8 mouse cellular contexts compared by ENCODE assay signal in genomic region chr1:191821326-191822091, GRCm38 (mm10). TPM values are rescaled to one million over a fixed set of nuclear protein-coding genes. Genes with fewer than 3 reads are reported as not detected.
A peak's percentile ranks its signal among the peaks of the same experiment; 100 is the strongest.
DNase-seq lines count a peak whose midpoint lies in the region; ATAC-seq and TF ChIP-seq lines count a peak whose summit lies in the region.

Gene Nek2 (plus strand): TSS chr1:191821444.

- peak within 1 kb of the TSS; percentile 23; the same call in 1 of the 2 replicates for H3K9ac ChIP-seq in lung, postnatal 0 days (replicated peaks; ENCODE audit: low read depth)

- H3K9me3 ChIP-seq in hindbrain, embryonic 10.5 days: no peaks in the 10 kb centered on the region
- no peaks in the 10 kb centered on the region for H3K9me3 ChIP-seq in lung, postnatal 0 days (ENCODE audit: low read length)

- peak; percentile 96 for DNase-seq in MEL-GATA-1-ER (ENCODE audit: extremely low read depth, low read depth)
- DNase-seq in cerebellum, adult 8-10 months: peak; percentile 89
- peak; percentile 99 for DNase-seq in forelimb bud, embryonic 11.5 days (ENCODE audit: low read depth, low spot score)
- peak; percentile 99 for DNase-seq in hindbrain, embryonic 10.5 days (ENCODE audit: low spot score)
- DNase-seq in layer of hippocampus, adult 9-11 months: peak; percentile 98
- DNase-seq in lung, postnatal 0 days (ENCODE audit: low spot score): peak; percentile 98
- peak; percentile 94 for DNase-seq in ovary, postnatal 14 days (ENCODE audit: low spot score)
- peak; percentile 94 for DNase-seq in thymus, postnatal 14 days

- H3K4me1 ChIP-seq in hindbrain, embryonic 10.5 days (replicated peaks): peaks cover 34% of the 10 kb centered on the region
- peaks cover 4% of the 10 kb centered on the region; the same call in 1 of the 2 replicates for H3K4me1 ChIP-seq in lung, postnatal 0 days (ENCODE audit: insufficient read depth, low read depth, low read length)

- H3K36me3 ChIP-seq in hindbrain, embryonic 10.5 days: peaks cover 43% of the 10 kb centered on the region
- H3K36me3 ChIP-seq in lung, postnatal 0 days (ENCODE audit: insufficient read depth, low read length): no peaks in the 10 kb centered on the region

- under 1% methylated on average over 79 of the region's 79 CpGs for WGBS in hindbrain, embryonic 10.5 days
- WGBS in lung, postnatal 0 days: under 1% methylated on average over 78 of the region's 79 CpGs

- peak within 1 kb of the TSS; percentile 98 for H3K4me2 ChIP-seq in lung, postnatal 0 days (replicated peaks; ENCODE audit: low read depth, low read length)

- no peak for TF ChIP-seq CTCF in lung, postnatal 0 days (IDR thresholded peaks at IDR 0.05)

- H3K27me3 ChIP-seq in hindbrain, embryonic 10.5 days (ENCODE audit: insufficient read depth, poor library complexity, severe bottlenecking): no peaks in the 10 kb centered on the region
- H3K27me3 ChIP-seq in lung, postnatal 0 days (replicated peaks; ENCODE audit: insufficient read depth, low read length): no peaks in the 10 kb centered on the region

- H3K27ac ChIP-seq in hindbrain, embryonic 10.5 days: peak within 1 kb of the TSS; percentile 98
- H3K27ac ChIP-seq in lung, postnatal 0 days (ENCODE audit: low read length): no peak within 1 kb of the TSS

- TF ChIP-seq EP300 in lung, postnatal 0 days (IDR thresholded peaks at IDR 0.05): no peak

- H3K4me3 ChIP-seq in hindbrain, embryonic 10.5 days: peak within 1 kb of the TSS; percentile 91
- peak within 1 kb of the TSS; percentile 61 for H3K4me3 ChIP-seq in lung, postnatal 0 days (ENCODE audit: low read depth, low read length)

- peak; percentile 96 for ATAC-seq in lung, postnatal 0 days

RNA-seq across cellular contexts. Expression of gene Nek2, which starts in this region (rescaled TPM):
- 41.6 and 59.7 TPM in 2 replicates for polyA plus RNA-seq in hindbrain, embryonic 10.5 days (2016; fragmentation: Nextera tagmentation; extraction: Ambion mirVana)
- polyA plus RNA-seq in lung, postnatal 0 days (2015; fragmentation: Nextera tagmentation; extraction: Ambion mirVana): 4.8 and 5.9 TPM in 2 replicates
